Mouse (Mus musculus) embryonic facial prominence, embryonic 11.5 days (tissue): ENCODE measurements at regions not wholly inside any gene's neighbourhood (a gene's known extent, or its start where the extent isn't known, plus 50 kb on each side); places are given as distances from the start of the nearest gene placed in this dataset.

Experiments
- ATAC-seq: fragments of 200-750 bp; cut with Nextera tagmentation; replicated peaks from 2 replicates; pipeline ENCODE4 v1.8.0; 2017; ENCODE audit warnings: low read depth; ENCODE audit not compliant: insufficient number of reproducible peaks, low FRiP score, low TSS enrichment
- DNase-seq: peaks from one replicate; pipeline ENCODE4 v3.0.0-alpha.2; 2015; ENCODE audit warnings: low spot score
- H3K27ac ChIP-seq: fragments of 300-500 bp; sonication (generic); replicated peaks from 2 replicates; pipeline ENCODE4 v1.5.1; 2014; ENCODE audit warnings: mild to moderate bottlenecking, low read depth, low read length, control low read depth
- H3K27me3 ChIP-seq: fragments of 300-500 bp; sonication (generic); 2 replicates; pipeline ENCODE4 v1.6.1; 2014; ENCODE audit warnings: mild to moderate bottlenecking, low read length, moderate library complexity, mixed read lengths; ENCODE audit not compliant: control insufficient read depth, insufficient read depth
- H3K36me3 ChIP-seq: fragments of 300-500 bp; sonication (generic); replicated peaks from 2 replicates; pipeline ENCODE4 v1.6.1; 2014; ENCODE audit warnings: low read depth, mild to moderate bottlenecking, low read length, moderate library complexity, mixed read lengths; ENCODE audit not compliant: control insufficient read depth, insufficient read depth
- H3K4me1 ChIP-seq: fragments of 300-500 bp; sonication (generic); 2 replicates; pipeline ENCODE4 v1.6.1; 2014; ENCODE audit warnings: low read length, mixed read lengths; ENCODE audit not compliant: control insufficient read depth, insufficient read depth
- H3K4me2 ChIP-seq: fragments of 300-500 bp; sonication (generic); 2 replicates; pipeline ENCODE4 v1.6.1; 2014; ENCODE audit warnings: low read depth, mild to moderate bottlenecking, control low read depth, low read length, moderate library complexity
- H3K4me3 ChIP-seq: fragments of 300-500 bp; sonication (generic); 2 replicates; pipeline ENCODE4 v1.5.1; 2014; ENCODE audit warnings: low read depth, low read length, control low read depth
- H3K9ac ChIP-seq: fragments of 300-500 bp; sonication (generic); replicated peaks from 2 replicates; pipeline ENCODE4 v1.6.1; 2014; ENCODE audit warnings: mild to moderate bottlenecking, control low read depth, low read length
- H3K9me3 ChIP-seq: fragments of 300-500 bp; sonication (generic); replicated peaks from 2 replicates; pipeline ENCODE4 v1.6.1; 2016; ENCODE audit warnings: mild to moderate bottlenecking, low read length, inconsistent platforms, mixed read lengths; ENCODE audit not compliant: control insufficient read depth
- WGBS: fragments of 180-500 bp; shearing (Covaris S2); extraction: QIAGEN DNeasy Blood & Tissue Kit; methylation state at CpG from one replicate; pipeline ENCODE4 v1.1.7; 2014; 5-methylcytosine and 5-hydroxymethylcytosine counted together

DNA sequence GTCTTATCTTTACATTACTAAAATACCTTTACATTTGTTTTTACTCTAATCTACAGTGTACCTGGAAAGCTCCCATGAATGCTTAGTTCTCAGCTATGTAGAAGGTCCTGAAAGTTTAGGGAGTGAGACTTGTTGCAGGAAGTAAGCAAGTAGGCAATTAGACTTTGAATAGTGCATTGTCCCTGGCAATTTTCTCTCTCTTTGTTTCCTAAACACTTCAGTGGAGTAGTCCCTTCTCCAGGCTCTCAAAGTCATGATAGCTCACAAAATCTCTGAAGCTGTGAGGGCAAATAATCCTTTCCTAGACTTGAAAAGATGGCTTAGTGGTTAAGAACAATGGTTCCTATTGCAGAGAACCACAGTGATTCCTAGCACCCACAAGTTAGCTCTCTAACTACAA lies 495.2 kb upstream of the 1700015G11Rik start:
- no peak overlapping the region for H3K27ac ChIP-seq
- ATAC-seq (no peak), DNase-seq (no peak)
- no peaks in the 10 kb centered on the region for H3K27me3 ChIP-seq
- H3K36me3 ChIP-seq, result no peaks in the 10 kb centered on the region
- no peaks in the 10 kb centered on the region for H3K4me1 ChIP-seq
- no peak overlapping the region for H3K4me3 ChIP-seq
- no peak overlapping the region for H3K4me2 ChIP-seq
- H3K9me3 ChIP-seq, result no peaks in the 10 kb centered on the region
- no peak overlapping the region for H3K9ac ChIP-seq

DNA sequence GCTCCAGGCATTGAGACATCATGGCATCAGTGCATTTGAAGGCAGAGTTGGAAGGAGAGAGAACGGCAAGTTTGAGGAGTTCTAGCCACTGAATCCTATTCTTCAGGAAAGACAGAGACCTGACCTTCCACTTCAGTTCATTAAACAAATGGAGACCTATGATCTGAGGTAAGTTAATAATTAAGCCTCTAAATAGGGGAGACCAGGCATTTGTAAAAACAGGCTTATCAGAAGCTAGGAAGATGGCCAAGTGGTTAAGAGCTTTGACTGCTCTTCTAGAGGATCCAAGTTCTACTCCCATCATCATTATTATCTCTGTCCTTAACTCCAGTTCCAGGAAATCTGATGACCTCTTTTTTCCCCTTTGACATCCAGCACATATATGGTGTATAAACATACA lies 492.5 kb upstream of the 1700015G11Rik start:
- no peaks in the 10 kb centered on the region for H3K36me3 ChIP-seq
- H3K27ac ChIP-seq, result no peak overlapping the region
- no peak overlapping the region for H3K4me3 ChIP-seq
- DNase-seq (no peak), ATAC-seq (no peak)
- WGBS, result 74% methylated on average over 1 of the region's 1 CpGs
- H3K9me3 ChIP-seq, result no peaks in the 10 kb centered on the region
- H3K4me1 ChIP-seq, result no peaks in the 10 kb centered on the region
- no peak overlapping the region for H3K4me2 ChIP-seq
- H3K27me3 ChIP-seq, result no peaks in the 10 kb centered on the region
- no peak overlapping the region for H3K9ac ChIP-seq

DNA sequence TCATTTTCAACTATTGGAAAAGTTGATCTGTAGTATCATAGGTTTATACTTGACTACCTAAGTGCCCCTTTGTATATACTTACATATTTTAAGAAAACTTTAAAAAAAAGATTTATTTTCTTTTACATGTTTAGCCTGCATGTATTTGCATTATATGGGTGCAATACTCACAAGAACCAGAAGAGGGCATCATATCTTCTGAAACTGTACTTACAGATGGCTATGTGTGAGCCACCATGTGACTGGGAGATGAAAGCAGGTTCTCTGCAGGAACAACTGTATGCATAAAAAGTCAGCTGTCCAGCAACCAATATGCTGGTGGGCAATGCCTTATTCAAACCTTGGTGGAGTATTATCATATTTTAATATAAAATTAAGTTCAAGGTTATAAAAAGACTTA lies 451.6 kb upstream of the 1700015G11Rik start:
- Histone ChIP-seq H3K4me1 (no peaks in the 10 kb centered on the region), H3K4me2 (no peak overlapping the region), H3K27me3 (no peaks in the 10 kb centered on the region), H3K36me3 (no peaks in the 10 kb centered on the region), H3K9ac (no peak overlapping the region), H3K4me3 (no peak overlapping the region), H3K9me3 (no peaks in the 10 kb centered on the region), H3K27ac (no peak overlapping the region)
- ATAC-seq (no peak), DNase-seq (peak; percentile 24)

DNA sequence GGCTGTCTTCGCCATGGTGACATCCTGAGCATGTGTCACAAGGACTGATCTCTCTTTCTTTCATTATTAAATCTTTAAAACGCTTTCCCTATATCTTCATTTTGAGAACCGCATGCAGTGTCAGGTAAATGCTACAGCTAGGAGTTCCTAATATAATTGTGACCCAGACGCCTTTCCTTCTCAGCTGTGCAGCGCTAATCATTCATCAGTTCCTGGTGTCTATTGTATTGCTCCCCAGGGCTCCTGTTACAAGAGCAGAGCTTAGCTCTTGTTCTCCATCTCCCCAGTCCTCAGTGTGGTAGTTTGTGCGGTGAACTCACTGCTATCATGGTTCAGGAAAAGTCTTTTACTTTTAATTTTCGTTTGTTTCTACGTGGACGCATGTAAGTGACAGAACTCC lies 451.1 kb upstream of the 1700015G11Rik start:
- 74% methylated on average over 9 of the region's 9 CpGs for WGBS
- no peak overlapping the region for H3K9ac ChIP-seq

More for the DNA sequence above, 451.1 kb upstream of the 1700015G11Rik start:
- Histone ChIP-seq H3K4me2 (no peak overlapping the region), H3K27me3 (no peaks in the 10 kb centered on the region), H3K36me3 (no peaks in the 10 kb centered on the region), H3K4me1 (no peaks in the 10 kb centered on the region), H3K9me3 (no peaks in the 10 kb centered on the region), H3K27ac (no peak overlapping the region), H3K4me3 (no peak overlapping the region)
- no peak for ATAC-seq
- no peak for DNase-seq
